Mouse (Mus musculus): ENCODE measurements around the gene Ntng2.

Gene Ntng2

GRCm38 (mm10) chr2:29235811-29236210 lies 17.0 kb downstream of the Ntng2 start:
- no peak for DNase-seq (ENCODE audit: low spot score)

DNA sequence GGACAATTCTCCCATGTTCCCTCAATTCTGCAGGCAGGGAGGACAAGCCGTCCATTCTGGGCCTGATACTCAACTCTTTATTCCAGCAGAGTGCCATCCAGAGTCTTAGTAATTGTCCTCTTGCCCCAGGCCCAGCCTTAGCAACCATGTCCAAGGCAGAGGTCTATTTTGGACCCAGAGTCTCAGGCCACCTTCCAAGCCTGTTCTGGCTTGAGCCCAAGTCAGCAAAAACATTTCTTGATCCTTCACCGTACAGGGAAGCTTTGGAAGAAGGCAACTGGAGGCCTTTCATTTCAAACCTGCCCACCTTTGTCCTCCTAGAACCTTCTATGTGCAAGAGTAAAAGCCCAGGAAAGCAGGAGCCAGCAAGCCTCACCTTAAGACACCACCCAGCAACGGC lies 17.8 kb downstream of the Ntng2 start:
- DNase-seq (ENCODE audit: low spot score): no peak

- DNase-seq (ENCODE audit: low spot score): no peak
These were observed 18.8 kb downstream of the Ntng2 start for GRCm38 (mm10) chr2:29234002-29234401.

- DNase-seq (ENCODE audit: low spot score): no peak
These were observed 22.5 kb downstream of the Ntng2 start for GRCm38 (mm10) chr2:29230191-29230835.

- no peak for DNase-seq (ENCODE audit: low spot score)
These were observed 26.1 kb downstream of the Ntng2 start for GRCm38 (mm10) chr2:29226671-29227070.

DNA sequence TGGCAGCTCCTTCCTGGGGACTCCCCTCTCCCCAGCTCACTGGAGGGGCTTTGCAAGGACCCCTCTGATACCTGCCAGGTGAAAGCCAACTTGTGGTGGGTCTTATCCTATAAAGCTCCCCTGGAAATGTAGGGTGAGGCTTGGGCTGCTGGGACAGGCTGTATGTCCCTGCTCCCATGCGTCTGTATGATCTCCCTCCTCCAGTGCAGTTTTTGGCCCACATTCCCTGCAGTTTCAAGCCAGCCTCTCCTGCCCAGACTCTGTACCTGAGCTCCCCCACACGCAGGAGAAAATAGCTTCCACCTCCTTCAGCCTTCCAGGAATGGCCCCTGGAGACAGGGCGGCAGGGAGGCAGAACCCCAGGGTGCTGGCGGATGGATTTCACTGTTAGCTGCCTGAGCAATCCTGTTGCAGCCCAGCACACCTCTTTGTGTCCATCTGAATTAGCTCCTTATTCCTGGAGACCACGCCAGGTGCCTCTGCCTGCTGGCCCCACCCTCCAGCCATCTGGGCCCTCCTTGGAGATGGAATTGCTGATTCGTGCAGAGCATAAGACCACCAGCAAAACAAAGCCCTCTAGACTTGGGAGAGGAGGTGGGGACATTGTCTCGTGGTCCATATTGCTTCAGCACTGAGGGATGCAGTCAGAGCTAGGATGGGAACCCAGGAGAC lies 29.1 kb downstream of the Ntng2 start:
- DNase-seq (ENCODE audit: low spot score): no peak

DNA sequence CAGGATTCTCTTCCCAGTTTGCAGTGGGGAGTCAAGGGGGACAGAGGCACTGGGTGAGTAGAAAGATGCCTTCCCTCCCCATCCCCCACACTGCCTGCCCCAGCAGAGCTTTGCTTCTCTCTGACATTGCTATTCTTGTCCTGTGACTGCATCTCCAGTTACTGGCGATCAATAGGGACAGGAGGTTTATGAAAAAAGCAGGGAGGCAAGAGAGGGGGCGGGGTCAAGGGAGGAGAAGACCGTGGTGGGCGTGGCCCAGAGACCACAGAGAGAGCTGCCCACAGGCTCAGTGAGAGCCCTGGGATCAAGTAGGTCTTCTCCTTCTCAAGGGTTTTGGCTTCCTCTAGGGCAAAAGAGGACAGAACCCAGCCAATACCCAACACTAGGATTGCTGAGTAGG lies 30.5 kb downstream of the Ntng2 start:
- peak; percentile 6 for DNase-seq (ENCODE audit: low spot score)

DNA sequence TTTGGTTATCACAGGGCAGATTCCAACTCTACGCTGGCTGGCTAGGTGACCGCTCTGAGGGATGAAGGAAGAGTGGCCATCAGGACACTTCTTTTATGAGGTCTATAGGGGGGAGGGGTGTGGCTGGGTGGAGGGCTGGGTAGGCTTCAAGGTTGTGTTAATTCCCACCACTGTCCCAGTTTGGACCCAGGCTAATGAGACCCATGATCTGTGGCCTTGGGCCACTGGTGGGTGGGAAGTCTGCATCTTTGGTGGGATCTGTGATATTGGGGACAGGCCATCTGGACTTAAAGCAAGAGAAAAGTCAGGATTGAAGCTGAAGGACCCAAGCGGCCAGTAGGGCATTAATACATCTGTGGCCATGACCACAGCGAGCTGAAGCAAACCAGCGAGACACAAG lies 34.0 kb downstream of the Ntng2 start:
- no peak for DNase-seq (ENCODE audit: low spot score)

DNA sequence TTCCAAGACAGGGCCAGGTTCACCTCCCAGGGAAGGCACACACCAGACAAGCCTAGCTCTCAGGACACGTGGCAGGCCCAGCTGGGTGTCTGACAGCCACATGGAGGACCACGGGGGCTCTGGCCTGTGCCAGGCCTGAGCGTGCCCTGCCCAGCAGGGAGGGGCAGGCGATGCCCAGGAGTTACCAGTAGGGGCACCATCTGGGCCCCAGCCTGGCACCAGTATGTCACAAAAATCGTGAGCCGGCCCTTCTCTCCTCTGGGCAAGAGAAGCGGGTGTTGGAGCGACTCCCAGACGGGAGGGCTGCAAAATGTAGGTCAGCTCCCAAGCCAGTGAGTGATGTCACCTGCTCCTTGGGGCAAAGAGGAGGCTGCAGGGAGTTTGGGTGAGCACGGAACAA lies 34.9 kb downstream of the Ntng2 start:
- no peak for DNase-seq (ENCODE audit: low spot score)

DNA sequence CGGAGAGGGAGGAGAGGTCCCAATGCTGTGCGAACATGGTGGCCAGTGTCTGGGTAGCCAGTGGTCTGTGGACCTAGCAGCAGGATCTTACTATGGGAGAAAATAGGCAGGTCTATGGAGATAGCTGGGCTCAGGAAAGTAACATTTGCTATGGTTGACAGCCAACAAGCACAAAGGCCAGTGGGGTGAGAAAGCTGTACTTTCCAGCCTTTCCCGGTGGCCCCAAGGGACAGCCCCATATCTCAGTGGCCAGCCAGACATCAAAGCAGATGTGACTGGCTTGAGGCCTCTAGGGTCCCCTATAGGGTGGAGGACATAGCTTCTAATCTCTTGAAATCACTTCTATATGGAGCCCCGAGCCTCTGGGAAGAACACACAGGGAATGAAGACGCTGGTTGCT lies 35.8 kb downstream of the Ntng2 start:
- DNase-seq (ENCODE audit: low spot score): no peak

DNA sequence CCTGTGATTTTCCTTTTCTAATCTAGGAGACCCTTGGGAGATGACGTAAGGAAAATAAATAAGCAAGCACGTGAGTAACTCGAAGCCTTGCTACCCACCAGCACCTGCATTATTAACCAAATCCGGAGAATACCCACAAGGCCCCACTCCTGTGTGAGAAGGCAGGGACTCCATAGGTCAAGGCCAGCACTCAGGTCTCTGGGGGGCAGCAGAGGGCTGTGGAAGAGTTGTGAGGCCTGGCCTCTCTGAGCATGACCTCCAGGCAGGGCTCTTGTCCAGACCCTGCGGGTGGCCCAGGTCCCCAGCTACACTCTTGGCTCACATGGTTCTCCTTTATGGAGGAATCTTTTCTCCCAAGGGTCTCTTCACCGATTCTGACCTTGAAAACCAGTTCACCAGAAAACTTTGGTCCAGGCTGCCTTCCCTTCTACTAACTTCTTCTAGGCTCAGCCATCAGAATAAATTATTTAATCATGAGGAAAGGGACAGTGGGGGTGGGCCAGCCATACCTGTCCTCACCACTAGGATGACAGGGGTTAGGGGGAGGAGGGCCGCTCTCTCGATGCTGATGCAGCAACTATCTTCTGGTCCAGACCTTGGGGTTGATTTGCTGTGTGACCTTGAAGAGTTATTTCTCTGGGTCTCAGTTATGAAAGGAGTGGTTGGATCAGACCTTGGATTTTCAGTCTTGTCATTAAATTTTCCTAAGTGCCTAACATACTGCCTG lies 36.4 kb downstream of the Ntng2 start:
- no peak for DNase-seq (ENCODE audit: low spot score)

GRCm38 (mm10) chr2:29206156-29206555 lies 46.6 kb downstream of the Ntng2 start:
- DNase-seq (ENCODE audit: low spot score): no peak

GRCm38 (mm10) chr2:29201223-29201955 lies 51.4 kb downstream of the Ntng2 start:
- DNase-seq (ENCODE audit: low spot score): no peak

GRCm38 (mm10) chr2:29199909-29200308 lies 52.9 kb downstream of the Ntng2 start:
- peak; percentile 42 for DNase-seq (ENCODE audit: low spot score)

- DNase-seq (ENCODE audit: low spot score): no peak
These were observed 54.4 kb downstream of the Ntng2 start for GRCm38 (mm10) chr2:29198446-29198845.

DNA sequence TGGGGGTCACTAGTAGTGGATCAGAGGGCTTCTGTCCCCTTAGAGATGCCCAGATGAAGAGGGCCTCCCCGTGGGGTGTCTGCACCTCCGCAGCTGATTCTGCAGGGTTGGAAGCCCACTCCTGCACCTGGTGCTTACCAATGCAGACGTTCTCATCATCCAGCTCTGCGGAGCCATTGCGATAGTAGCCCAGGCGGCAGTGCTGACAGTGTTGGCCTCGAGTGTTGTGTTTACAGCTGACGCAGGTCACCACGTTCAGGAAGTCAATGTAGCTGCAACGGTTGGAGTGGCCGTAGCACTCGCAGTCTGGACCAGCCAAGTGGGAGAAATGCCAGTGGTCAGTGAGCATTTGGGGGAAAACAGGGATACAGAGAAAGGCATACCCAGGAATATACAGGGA lies 56.0 kb downstream of the Ntng2 start:
- no peak for DNase-seq (ENCODE audit: low spot score)

- DNase-seq (ENCODE audit: low spot score): peak; percentile 44
These were observed 58.0 kb downstream of the Ntng2 start for GRCm38 (mm10) chr2:29194547-29195463.

GRCm38 (mm10) chr2:29193819-29194546 lies 58.8 kb downstream of the Ntng2 start:
- DNase-seq (ENCODE audit: low spot score): no peak

DNA sequence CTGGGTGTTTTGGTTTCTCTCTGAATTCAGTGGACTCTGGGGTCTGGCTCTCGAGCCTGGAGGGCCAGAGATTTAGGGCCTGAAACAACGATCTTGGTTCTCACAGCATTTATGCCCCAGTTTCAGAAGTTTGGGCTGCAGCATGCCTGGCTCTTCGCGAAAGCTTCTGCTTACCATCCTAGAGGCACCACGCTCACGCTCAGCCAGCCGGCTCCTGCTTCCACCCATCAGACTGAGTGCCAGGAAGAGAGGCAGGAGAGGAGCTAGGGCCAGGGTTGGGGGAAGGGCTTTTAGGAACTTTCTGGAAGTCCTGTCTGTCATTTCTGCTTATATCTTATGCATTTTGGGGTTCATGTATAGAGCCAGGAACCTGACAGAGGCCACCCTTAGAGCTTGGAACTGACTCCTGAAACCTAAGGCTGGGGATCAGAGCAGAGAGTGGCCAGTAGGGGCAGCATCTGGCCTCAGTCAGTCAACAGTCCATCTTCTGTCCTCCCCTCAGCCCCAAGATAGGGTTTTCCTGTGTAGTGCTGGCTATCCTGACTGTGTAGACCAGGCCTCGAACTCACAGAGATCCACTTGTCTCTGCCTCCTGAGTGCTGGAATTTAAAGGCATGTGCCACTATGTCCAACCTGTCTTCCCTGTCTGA lies 60.1 kb downstream of the Ntng2 start:
- DNase-seq (ENCODE audit: low spot score): no peak

All from c-Kit-positive CD71-positive TER-119-positive erythroid progenitor cells, embryonic 14.5 days (primary cell).